Mouse (Mus musculus) CH12.LX (cell line): Measurements from ENCODE around the gene Atg101.

ENCODE experiments used
- CTCF ChIP-seq, 2 experiments: IDR thresholded peaks in 1 of 2; conservative IDR thresholded peaks in 1 of 2; 2 replicates each; pipeline ENCODE4 v1.5.1; 2011 to 2012; ENCODE audit warnings: low read depth in 2 of 2, low read length in 2 of 2, improper control_type of control experiment in 1 of 2, inconsistent platforms in 1 of 2, mild to moderate bottlenecking in 1 of 2, moderate library complexity in 1 of 2
- E2F4 ChIP-seq: IDR thresholded peaks from 2 replicates; pipeline ENCODE4 v1.6.1; 2011; ENCODE audit warnings: low read depth, low read length, improper control_type of control experiment; ENCODE audit not compliant: insufficient replicate concordance
- ELF1 ChIP-seq: IDR thresholded peaks from 2 replicates; pipeline ENCODE4 v1.6.1; 2014; ENCODE audit warnings: low read depth, mild to moderate bottlenecking, inconsistent platforms, low read length, improper control_type of control experiment
- EP300 ChIP-seq: IDR thresholded peaks from 2 replicates; pipeline ENCODE4 v1.6.1; 2011; ENCODE audit warnings: low read length, improper control_type of control experiment
- GABPA ChIP-seq: IDR thresholded peaks from 2 replicates; pipeline ENCODE4 v1.6.1; 2012; ENCODE audit warnings: low read depth, low read length, improper control_type of control experiment, inconsistent platforms; ENCODE audit not compliant: insufficient replicate concordance
- MAFK ChIP-seq: IDR thresholded peaks from 2 replicates; pipeline ENCODE4 v1.6.1; 2011; ENCODE audit warnings: low read length, improper control_type of control experiment; ENCODE audit not compliant: insufficient replicate concordance
- MEF2A ChIP-seq: IDR thresholded peaks from 2 replicates; pipeline ENCODE4 v1.6.1; 2014; ENCODE audit warnings: low read depth, mild to moderate bottlenecking, inconsistent platforms, low read length, improper control_type of control experiment, borderline replicate concordance
- PAX5 ChIP-seq: IDR thresholded peaks from 2 replicates; pipeline ENCODE4 v1.6.1; 2012; ENCODE audit warnings: low read length, inconsistent platforms, mixed read lengths
- POLR2A ChIP-seq: IDR thresholded peaks from 2 replicates; pipeline ENCODE4 v1.6.1; 2011; ENCODE audit warnings: low read depth, mild to moderate bottlenecking, improper control_type of control experiment, low read length
- SMC3 ChIP-seq: IDR thresholded peaks from 2 replicates; pipeline ENCODE4 v1.6.1; 2011; ENCODE audit warnings: low read depth, low read length, improper control_type of control experiment
- UBTF ChIP-seq: IDR thresholded peaks from 2 replicates; pipeline ENCODE4 v1.6.1; 2012; ENCODE audit warnings: low read depth, mild to moderate bottlenecking, inconsistent platforms, low read length, improper control_type of control experiment, moderate library complexity
- USF2 ChIP-seq: conservative IDR thresholded peaks from 2 replicates; pipeline ENCODE4 v1.6.1; 2011; ENCODE audit warnings: low read depth, low read length, improper control_type of control experiment
- ZKSCAN1 ChIP-seq: IDR thresholded peaks from 2 replicates; pipeline ENCODE4 v1.6.1; 2012; ENCODE audit warnings: low read depth, inconsistent platforms, low read length, improper control_type of control experiment, borderline replicate concordance

GRCm38 (mm10) chr15:101238885-101239511 lies 45.1 kb upstream of the Atg101 start:
- TF ChIP-seq CTCF (conservative IDR thresholded peaks at IDR 0.05 in 1 of 2, IDR thresholded peaks at IDR 0.05 in 1 of 2; ENCODE audit: low read depth in 2 of 2, low read length in 2 of 2) (peak; percentile 14 to 85; a peak in 2 of 4 replicates), UBTF (no peak), POLR2A (no peak), ZKSCAN1 (no peak), PAX5 (no peak), MAFK (no peak), MEF2A (no peak), EP300 (no peak), E2F4 (no peak), USF2 (no peak), SMC3 (peak; percentile 73), ELF1 (peak; percentile 55), GABPA (no peak)
